16 mouse cellular contexts compared by ENCODE assay signal in the genomic region with DNA sequence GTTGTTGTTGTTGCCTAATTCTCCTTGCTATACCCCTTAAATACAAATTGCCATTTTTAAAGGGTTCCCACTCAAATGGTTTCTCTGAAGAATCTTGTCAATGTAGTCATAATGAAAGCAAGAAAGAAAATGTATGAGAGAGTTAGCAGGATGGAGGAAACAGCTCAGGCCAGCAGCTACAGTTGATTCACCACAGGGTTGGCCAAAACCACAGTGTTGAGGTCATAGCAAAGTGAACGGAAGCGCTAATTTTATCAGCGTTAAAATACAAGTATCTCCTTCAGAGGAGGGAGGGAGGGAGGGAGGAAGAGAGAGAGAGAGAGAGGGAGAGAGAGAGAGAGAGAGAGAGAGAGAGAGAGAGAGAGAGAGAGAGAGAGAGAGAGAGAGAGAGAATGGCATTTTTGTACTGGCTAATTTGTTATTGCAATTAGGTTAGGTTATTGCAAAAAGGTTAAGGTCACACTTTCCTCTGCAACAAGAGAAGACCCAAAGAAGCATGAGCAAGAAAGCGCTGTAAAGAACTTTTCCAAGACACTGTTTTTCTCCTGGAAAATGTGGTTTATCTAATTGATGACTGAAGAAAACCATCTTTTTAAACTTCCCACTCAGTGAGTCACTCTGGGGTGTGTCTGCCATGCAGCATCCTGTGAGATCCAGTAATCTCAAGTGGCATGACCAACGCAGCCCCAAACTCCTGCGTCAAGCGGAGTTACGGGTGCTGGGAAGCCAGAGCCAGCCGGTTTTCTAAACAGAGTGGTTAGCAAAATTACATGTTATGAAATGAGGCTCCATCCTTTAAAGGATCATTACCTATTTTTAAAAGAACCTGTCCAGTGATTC.
DNase-seq lines count a peak whose midpoint lies in the region; ATAC-seq and TF ChIP-seq lines count a peak whose summit lies in the region.
"Had no signal": no experiment of that assay in that cellular context is flagged by ENCODE, and none has a peak within 500 bp of the region (broad histone marks: within the 10 kb centered on the region; RNA-seq: fewer than 3 reads in every experiment).

No protein-coding gene starts in this region.

- no peak overlapping the region for H3K4me2 ChIP-seq in embryonic facial prominence, embryonic 14.5 days (ENCODE audit: low read depth, low read length)
- no peak overlapping the region for H3K4me2 ChIP-seq in forebrain, embryonic 15.5 days (replicated peaks)
- H3K4me2 ChIP-seq: midbrain, embryonic 13.5 days; neural tube, embryonic 13.5 days; stomach, embryonic 15.5 days had no signal

- H3K4me1 ChIP-seq in embryonic facial prominence, embryonic 14.5 days (ENCODE audit: control insufficient read depth, insufficient read depth, low read length) = no peaks in the 10 kb centered on the region
- H3K4me1 ChIP-seq in embryonic facial prominence, embryonic 10.5 days = no peaks in the 10 kb centered on the region
- peaks cover 20% of the 10 kb centered on the region for H3K4me1 ChIP-seq in megakaryocyte, embryonic 14.5 days
- no peaks in the 10 kb centered on the region for H3K4me1 ChIP-seq in forebrain, embryonic 15.5 days
- H3K4me1 ChIP-seq: midbrain, embryonic 13.5 days; neural tube, embryonic 13.5 days; stomach, embryonic 15.5 days had no signal

- no peaks in the 10 kb centered on the region for H3K79me3 ChIP-seq in C2C12 (ENCODE audit: low read depth)

- H3K36me3 ChIP-seq in embryonic facial prominence, embryonic 14.5 days (ENCODE audit: control insufficient read depth, insufficient read depth, low read length) = no peaks in the 10 kb centered on the region
- H3K36me3 ChIP-seq in embryonic facial prominence, embryonic 10.5 days (replicated peaks) = no peaks in the 10 kb centered on the region
- H3K36me3 ChIP-seq in C2C12 (ENCODE audit: control insufficient read depth, insufficient read depth) = no peaks in the 10 kb centered on the region
- H3K36me3 ChIP-seq in megakaryocyte, embryonic 14.5 days (replicated peaks; ENCODE audit: low read length) = no peaks in the 10 kb centered on the region
- no peaks in the 10 kb centered on the region for H3K36me3 ChIP-seq in forebrain, embryonic 15.5 days
- H3K36me3 ChIP-seq: midbrain, embryonic 13.5 days; neural tube, embryonic 13.5 days; stomach, embryonic 15.5 days had no signal

- no peak overlapping the region for H3K27ac ChIP-seq in embryonic facial prominence, embryonic 14.5 days (replicated peaks; ENCODE audit: low read depth, low read length)
- no peak overlapping the region for H3K27ac ChIP-seq in embryonic facial prominence, embryonic 10.5 days (replicated peaks)
- no peak overlapping the region for H3K27ac ChIP-seq in forebrain, embryonic 15.5 days (replicated peaks)
- H3K27ac ChIP-seq: midbrain, embryonic 13.5 days; neural tube, embryonic 13.5 days; stomach, embryonic 15.5 days had no signal

- no peaks in the 10 kb centered on the region for H3K27me3 ChIP-seq in embryonic facial prominence, embryonic 14.5 days (replicated peaks; ENCODE audit: control insufficient read depth, insufficient read depth, low read length)
- no peaks in the 10 kb centered on the region for H3K27me3 ChIP-seq in embryonic facial prominence, embryonic 10.5 days (replicated peaks; ENCODE audit: low read depth, poor library complexity, severe bottlenecking)
- H3K27me3 ChIP-seq in C2C12 (ENCODE audit: control insufficient read depth, insufficient read depth, insufficient read length) = no peaks in the 10 kb centered on the region
- no peaks in the 10 kb centered on the region for H3K27me3 ChIP-seq in megakaryocyte, embryonic 14.5 days (replicated peaks)
- H3K27me3 ChIP-seq in forebrain, embryonic 15.5 days = no peaks in the 10 kb centered on the region
- H3K27me3 ChIP-seq: midbrain, embryonic 13.5 days; neural tube, embryonic 13.5 days; stomach, embryonic 15.5 days had no signal

- no peak overlapping the region for H3K9ac ChIP-seq in embryonic facial prominence, embryonic 14.5 days (ENCODE audit: low read depth, low read length)
- no peak overlapping the region for H3K9ac ChIP-seq in forebrain, embryonic 15.5 days (replicated peaks)
- H3K9ac ChIP-seq: midbrain, embryonic 13.5 days; neural tube, embryonic 13.5 days; stomach, embryonic 15.5 days had no signal

- no peak overlapping the region for H3K4me3 ChIP-seq in embryonic facial prominence, embryonic 14.5 days (ENCODE audit: low read depth, low read length)
- H3K4me3 ChIP-seq in embryonic facial prominence, embryonic 10.5 days = no peak overlapping the region
- H3K4me3 ChIP-seq in C2C12 (ENCODE audit: insufficient read depth, poor library complexity, severe bottlenecking) = no peak overlapping the region
- H3K4me3 ChIP-seq in megakaryocyte, embryonic 14.5 days (replicated peaks) = peak overlapping the region; percentile 64
- no peak overlapping the region for H3K4me3 ChIP-seq in forebrain, embryonic 15.5 days
- H3K4me3 ChIP-seq: midbrain, embryonic 13.5 days; neural tube, embryonic 13.5 days; stomach, embryonic 15.5 days had no signal

- no peaks in the 10 kb centered on the region for H3K9me3 ChIP-seq in embryonic facial prominence, embryonic 14.5 days (ENCODE audit: control insufficient read depth, low read length)
- no peaks in the 10 kb centered on the region for H3K9me3 ChIP-seq in embryonic facial prominence, embryonic 10.5 days
- no peaks in the 10 kb centered on the region for H3K9me3 ChIP-seq in megakaryocyte, embryonic 14.5 days
- H3K9me3 ChIP-seq in forebrain, embryonic 15.5 days = no peaks in the 10 kb centered on the region
- H3K9me3 ChIP-seq: midbrain, embryonic 13.5 days; neural tube, embryonic 13.5 days; stomach, embryonic 15.5 days had no signal

- H3ac ChIP-seq in C2C12 (ENCODE audit: control insufficient read depth, insufficient read length, low read depth) = no peak overlapping the region

- 65% methylated on average over 9 of the region's 9 CpGs for WGBS in embryonic facial prominence, embryonic 14.5 days
- WGBS in embryonic facial prominence, embryonic 10.5 days = 86% methylated on average over 9 of the region's 9 CpGs
- 93% methylated on average over 9 of the region's 9 CpGs for WGBS in forebrain, embryonic 15.5 days

- TF ChIP-seq CTCF in C2C12 (IDR thresholded peaks at IDR 0.05; ENCODE audit: control insufficient read depth, insufficient read depth, insufficient read length) = no peak

- DNase-seq in embryonic facial prominence, embryonic 14.5 days (ENCODE audit: low spot score) = peak; percentile 68
- no peak for DNase-seq in embryonic facial prominence, embryonic 10.5 days (ENCODE audit: low spot score)
- DNase-seq in ovary, postnatal 10 days (ENCODE audit: low spot score) = no peak
- no peak for DNase-seq in layer of hippocampus, adult 8-10 months (ENCODE audit: low spot score in 2 of 2)
- DNase-seq: cerebellum, adult 9-10 months; heart, postnatal 4 days; thymus, postnatal 25 days had no signal

- no peaks in the 10 kb centered on the region for H3K79me2 ChIP-seq in C2C12 (ENCODE audit: control insufficient read depth, insufficient read depth)

- ATAC-seq in embryonic facial prominence, embryonic 14.5 days (ENCODE audit: low read depth) = no peak; the same call in 1 of the 2 replicates
- ATAC-seq in common myeloid progenitor, adult 5-6 weeks (replicated peaks; ENCODE audit: low read depth, poor library complexity, severe bottlenecking) = peak; percentile 72
- ATAC-seq in forebrain, embryonic 15.5 days (replicated peaks) = no peak
- ATAC-seq: intestine, postnatal 0 days; lung, postnatal 0 days; midbrain, embryonic 13.5 days had no signal

TF ChIP-seq in C2C12, 6 proteins besides CTCF, POLR2A, EP300 and RAD21:
- TF ChIP-seq MYOD1 (IDR thresholded peaks at IDR 0.05; ENCODE audit: control insufficient read depth, insufficient read length, low read depth) = no peak
- no peak for TF ChIP-seq USF1 (IDR thresholded peaks at IDR 0.05; ENCODE audit: low read depth)
- peak; percentile 29 for TF ChIP-seq FOSL1 (IDR thresholded peaks at IDR 0.05; ENCODE audit: insufficient read depth, low read length, poor library complexity, severe bottlenecking)
- TF ChIP-seq MAX (IDR thresholded peaks at IDR 0.05) = peak; percentile 48
- no peak for TF ChIP-seq MYOG (IDR thresholded peaks at IDR 0.05; ENCODE audit: control insufficient read depth, extremely low read depth, insufficient read length)
- no peak for TF ChIP-seq CEBPB (IDR thresholded peaks at IDR 0.05; ENCODE audit: low read depth)
